Mouse (Mus musculus) lung, postnatal 0 days (tissue): ENCODE measurements around the gene Ppp2r1b. TPM values are rescaled to one million over a fixed set of nuclear protein-coding genes. Genes with fewer than 3 reads are reported as not detected.

Experiments
- ATAC-seq: fragments of 200-750 bp; cut with Nextera tagmentation; 2 replicates; pipeline ENCODE4 v1.8.0; 2017; ENCODE audit warnings: moderate library complexity
- DNase-seq: peaks from one replicate; pipeline ENCODE4 v3.0.0-alpha.2; 2016; ENCODE audit warnings: low spot score
- H3K27ac ChIP-seq: fragments of 300-500 bp; sonication (generic); 2 replicates; pipeline ENCODE4 v1.5.1; 2014; ENCODE audit warnings: antibody characterized with exemption, mild to moderate bottlenecking, low read length, mixed read lengths
- H3K27me3 ChIP-seq: fragments of 300-500 bp; sonication (generic); replicated peaks from 2 replicates; pipeline ENCODE4 v1.6.1; 2014; ENCODE audit warnings: low read length, mixed read lengths; ENCODE audit not compliant: insufficient read depth
- H3K36me3 ChIP-seq: fragments of 300-500 bp; sonication (generic); 2 replicates; pipeline ENCODE4 v1.6.1; 2014; ENCODE audit warnings: low read length, mixed read lengths; ENCODE audit not compliant: insufficient read depth
- H3K4me1 ChIP-seq: fragments of 300-500 bp; sonication (generic); 2 replicates; pipeline ENCODE4 v1.6.1; 2014; ENCODE audit warnings: antibody characterized with exemption, low read depth, low read length, mixed read lengths; ENCODE audit not compliant: insufficient read depth
- H3K4me2 ChIP-seq: fragments of 300-500 bp; sonication (generic); replicated peaks from 2 replicates; pipeline ENCODE4 v1.6.1; 2014; ENCODE audit warnings: low read depth, mild to moderate bottlenecking, low read length, moderate library complexity, mixed read lengths
- H3K4me3 ChIP-seq: fragments of 300-500 bp; sonication (generic); 2 replicates; pipeline ENCODE4 v1.5.1; 2014; ENCODE audit warnings: low read depth, low read length
- H3K9ac ChIP-seq: fragments of 300-500 bp; sonication (generic); replicated peaks from 2 replicates; pipeline ENCODE4 v1.6.1; 2014; ENCODE audit warnings: low read depth, mild to moderate bottlenecking
- H3K9me3 ChIP-seq: fragments of 300-500 bp; sonication (generic); 2 replicates; pipeline ENCODE4 v1.6.1; 2016; ENCODE audit warnings: low read length, mixed read lengths
- CTCF ChIP-seq: IDR thresholded peaks from 2 replicates; pipeline ENCODE4 v1.5.1; 2016; ENCODE audit warnings: antibody characterized with exemption, mild to moderate bottlenecking
- EP300 ChIP-seq: IDR thresholded peaks from 2 replicates; pipeline ENCODE4 v1.6.1; 2016; ENCODE audit warnings: antibody characterized with exemption, mild to moderate bottlenecking, control low read depth
- WGBS: fragments of 180-500 bp; shearing (Covaris S2); extraction: QIAGEN DNeasy Blood & Tissue Kit; methylation state at CpG from one replicate; pipeline ENCODE4 v1.1.7; 2014; 5-methylcytosine and 5-hydroxymethylcytosine counted together
- polyA plus RNA-seq: library from polyadenylated mRNA; unstranded; fragments of >200 nt; fragmentation: Nextera tagmentation; extraction: Ambion mirVana; gene quantifications from 2 replicates; pipeline ENCODE4 v1.2.1, GENCODE M21; 2015

Ppp2r1b gene
- polyA plus RNA-seq, 1 experiment from 2014 or later: 28.4 TPM

GRCm38 (mm10) chr9:50924454-50924853, 79.4 kb downstream of the Ppp2r1b start:
- no peak for DNase-seq

GRCm38 (mm10) chr9:50925801-50926200, 80.7 kb downstream of the Ppp2r1b start:
- no peak overlapping the region for H3K27ac ChIP-seq
- DNase-seq (peak; percentile 75), ATAC-seq (peak; percentile 85)
- H3K4me3 ChIP-seq: no peak overlapping the region
- WGBS: 51% methylated on average over 4 of the region's 4 CpGs
- H3K36me3 ChIP-seq: no peaks in the 10 kb centered on the region
- H3K4me2 ChIP-seq: no peak overlapping the region
- H3K4me1 ChIP-seq: no peaks in the 10 kb centered on the region
- H3K27me3 ChIP-seq: no peaks in the 10 kb centered on the region
- no peak overlapping the region for H3K9ac ChIP-seq
- peak; percentile 82 for TF ChIP-seq EP300
- TF ChIP-seq CTCF: no peak
- no peaks in the 10 kb centered on the region for H3K9me3 ChIP-seq

More at GRCm38 (mm10) chr9:50924454-50924853, 79.4 kb downstream of the Ppp2r1b start:
- no peak for TF ChIP-seq CTCF
- no peak for TF ChIP-seq EP300
- no peak overlapping the region for H3K4me3 ChIP-seq
- H3K9ac ChIP-seq: no peak overlapping the region
- H3K4me1 ChIP-seq: no peaks in the 10 kb centered on the region
- H3K36me3 ChIP-seq: no peaks in the 10 kb centered on the region
- no peak for ATAC-seq
- no peaks in the 10 kb centered on the region for H3K27me3 ChIP-seq
- no peak overlapping the region for H3K27ac ChIP-seq
- H3K9me3 ChIP-seq: no peaks in the 10 kb centered on the region
- no peak overlapping the region for H3K4me2 ChIP-seq

GRCm38 (mm10) chr9:50929986-50930385, 84.9 kb downstream of the Ppp2r1b start:
- no peak overlapping the region for H3K4me2 ChIP-seq
- DNase-seq (no peak), ATAC-seq (no peak)
- H3K36me3 ChIP-seq: no peaks in the 10 kb centered on the region
- H3K4me1 ChIP-seq: no peaks in the 10 kb centered on the region
- H3K9me3 ChIP-seq: no peaks in the 10 kb centered on the region
- no peak for TF ChIP-seq EP300
- TF ChIP-seq CTCF: no peak
- H3K4me3 ChIP-seq: no peak overlapping the region
- H3K27ac ChIP-seq: no peak overlapping the region
- H3K27me3 ChIP-seq: no peaks in the 10 kb centered on the region
- H3K9ac ChIP-seq: no peak overlapping the region

- ATAC-seq (no peak), DNase-seq (no peak)
- no peaks in the 10 kb centered on the region for H3K9me3 ChIP-seq
- no peak overlapping the region for H3K4me2 ChIP-seq
- H3K36me3 ChIP-seq: no peaks in the 10 kb centered on the region
- 0 out of 2 replicates have a peak, but pooled peaks cover 3% of the 10 kb centered on the region for H3K4me1 ChIP-seq
- TF ChIP-seq CTCF: no peak
- no peak for TF ChIP-seq EP300
- H3K27ac ChIP-seq: no peak overlapping the region
- no peak overlapping the region for H3K9ac ChIP-seq
- 75% methylated on average over 3 of the region's 3 CpGs for WGBS
- H3K4me3 ChIP-seq: no peak overlapping the region
- H3K27me3 ChIP-seq: no peaks in the 10 kb centered on the region
Measured at GRCm38 (mm10) chr9:50941804-50942401, 96.8 kb downstream of the Ppp2r1b start.

- Histone ChIP-seq H3K4me3 (no peak overlapping the region), H3K9me3 (no peaks in the 10 kb centered on the region), H3K9ac (no peak overlapping the region), H3K27ac (no peak overlapping the region), H3K36me3 (no peaks in the 10 kb centered on the region), H3K4me1 (0 out of 2 replicates have a peak, but pooled peaks cover 3% of the 10 kb centered on the region), H3K27me3 (no peaks in the 10 kb centered on the region), H3K4me2 (no peak overlapping the region)
- TF ChIP-seq CTCF (no peak), EP300 (no peak)
- DNase-seq: no peak
- WGBS: 92% methylated on average over 2 of the region's 2 CpGs
- ATAC-seq: no peak
Measured at GRCm38 (mm10) chr9:50942711-50943110, 97.6 kb downstream of the Ppp2r1b start.

Other genes with a start within 250 kb of the Ppp2r1b start
- 235 and 252 TPM in 2 replicates for gene Sdhd, start 241.5 kb upstream of the Ppp2r1b start, polyA plus RNA-seq
- gene Timm8b, start 241.4 kb upstream of the Ppp2r1b start, polyA plus RNA-seq: 185 and 189 TPM in 2 replicates
- gene Pih1d2, start 228.0 kb upstream of the Ppp2r1b start, polyA plus RNA-seq: 14.5 and 16.6 TPM in 2 replicates
- 25.2 and 26.5 TPM in 2 replicates for gene Nkapd1, start 227.8 kb upstream of the Ppp2r1b start, polyA plus RNA-seq
- gene Dlat, start 185.5 kb upstream of the Ppp2r1b start, polyA plus RNA-seq: 27.2 and 30.0 TPM in 2 replicates
- 5.4 and 7.5 TPM in 2 replicates for gene Dixdc1, start 105.8 kb upstream of the Ppp2r1b start, polyA plus RNA-seq
- gene 2310030G06Rik, start 98.8 kb upstream of the Ppp2r1b start, polyA plus RNA-seq: 28.5 and 29.8 TPM in 2 replicates
- 442 and 571 TPM in 2 replicates for gene Cryab, start 94.0 kb upstream of the Ppp2r1b start, polyA plus RNA-seq
- 30.8 and 32.4 TPM in 2 replicates for gene Hspb2, start 92.9 kb upstream of the Ppp2r1b start, polyA plus RNA-seq
- 10.2 and 12.1 TPM in 2 replicates for gene Fdxacb1, start 77.1 kb upstream of the Ppp2r1b start, polyA plus RNA-seq
- gene Alg9, start 70.3 kb upstream of the Ppp2r1b start, polyA plus RNA-seq: 17.9 and 19.0 TPM in 2 replicates
- 72.3 and 79.8 TPM in 2 replicates for gene 1110032A03Rik, start 69.8 kb upstream of the Ppp2r1b start, polyA plus RNA-seq
- gene Sik2, start 163.8 kb downstream of the Ppp2r1b start, polyA plus RNA-seq: 9.1 and 10.4 TPM in 2 replicates
- 0.42 and 0.53 TPM in 2 replicates for gene Btg4, start 215.6 kb downstream of the Ppp2r1b start, polyA plus RNA-seq
- 10.7 and 15.6 TPM in 2 replicates for gene Layn, start 231.8 kb downstream of the Ppp2r1b start, polyA plus RNA-seq